Mouse (Mus musculus) neural tube, embryonic 14.5 days (tissue): Measurements from ENCODE around the gene Col25a1. TPM values are rescaled to one million over a fixed set of nuclear protein-coding genes. Genes with fewer than 3 reads are reported as not detected.

Experiments
- ATAC-seq: fragments of 200-750 bp; cut with Nextera tagmentation; 2 replicates; pipeline ENCODE4 v1.8.0; 2017; ENCODE audit warnings: low read depth, mild to moderate bottlenecking, moderate TSS enrichment, moderate library complexity
- H3K27ac ChIP-seq: fragments of 300-500 bp; sonication (generic); 2 replicates; pipeline ENCODE4 v1.5.1; 2014; ENCODE audit warnings: low read depth, mild to moderate bottlenecking, control low read depth, low read length, moderate library complexity, mixed read lengths
- H3K27me3 ChIP-seq: fragments of 300-500 bp; sonication (generic); 2 replicates; pipeline ENCODE4 v1.6.1; 2014; ENCODE audit warnings: low read length; ENCODE audit not compliant: control insufficient read depth, insufficient read depth
- H3K36me3 ChIP-seq: fragments of 300-500 bp; sonication (generic); 2 replicates; pipeline ENCODE4 v1.6.1; 2014; ENCODE audit warnings: low read length, mixed read lengths; ENCODE audit not compliant: control insufficient read depth, insufficient read depth
- H3K4me1 ChIP-seq: fragments of 300-500 bp; sonication (generic); 2 replicates; pipeline ENCODE4 v1.6.1; 2014; ENCODE audit warnings: low read length; ENCODE audit not compliant: control insufficient read depth, insufficient read depth
- H3K4me2 ChIP-seq: fragments of 300-500 bp; sonication (generic); 2 replicates; pipeline ENCODE4 v1.6.1; 2014; ENCODE audit warnings: mild to moderate bottlenecking, low read depth, low read length, control low read depth
- H3K4me3 ChIP-seq: fragments of 300-500 bp; sonication (generic); 2 replicates; pipeline ENCODE4 v1.5.1; 2014; ENCODE audit warnings: low read depth, low read length, control low read depth, mixed read lengths
- H3K9ac ChIP-seq: fragments of 300-500 bp; sonication (generic); replicated peaks from 2 replicates; pipeline ENCODE4 v1.6.1; 2014; ENCODE audit warnings: low read depth, mild to moderate bottlenecking, control low read depth, low read length, mixed read lengths
- H3K9me3 ChIP-seq: fragments of 300-500 bp; sonication (generic); 2 replicates; pipeline ENCODE4 v1.6.1; 2016; ENCODE audit warnings: low read length; ENCODE audit not compliant: control insufficient read depth
- WGBS: fragments of 180-500 bp; shearing (Covaris S2); extraction: QIAGEN DNeasy Blood & Tissue Kit; methylation state at CpG from one replicate; pipeline ENCODE4 v1.1.7; 2014; 5-methylcytosine and 5-hydroxymethylcytosine counted together
- polyA plus RNA-seq: library from polyadenylated mRNA; unstranded; fragments of >200 nt; fragmentation: Nextera tagmentation; extraction: Ambion mirVana; gene quantifications from 2 replicates; pipeline ENCODE4 v1.2.1, GENCODE M21; 2014

The Col25a1 gene
- polyA plus RNA-seq, 1 experiment from 2014 or later, result 10.5 TPM

- Histone ChIP-seq H3K4me1 (no peaks in the 10 kb centered on the region), H3K4me3 (peak overlapping the region; percentile 54), H3K9me3 (no peaks in the 10 kb centered on the region), H3K9ac (peak overlapping the region; percentile 8; the same call in 1 of the 2 replicates), H3K27ac (no peak overlapping the region), H3K36me3 (no peaks in the 10 kb centered on the region), H3K27me3 (0 out of 2 replicates have a peak, but pooled peaks cover 5% of the 10 kb centered on the region), H3K4me2 (peak overlapping the region; percentile 100)
- ATAC-seq, result peak; percentile 52
- WGBS, result under 1% methylated on average over 40 of the region's 40 CpGs
Observed at GRCm38 (mm10) chr3:130180964-130181590, 49.8 kb downstream of the Col25a1 start.

GRCm38 (mm10) chr3:130181591-130181980 lies 50.3 kb downstream of the Col25a1 start:
- no peak for ATAC-seq
- H3K36me3 ChIP-seq, result no peaks in the 10 kb centered on the region
- peak overlapping the region; percentile 54 for H3K4me3 ChIP-seq
- H3K9ac ChIP-seq, result no peak overlapping the region
- H3K4me1 ChIP-seq, result no peaks in the 10 kb centered on the region
- H3K27ac ChIP-seq, result no peak overlapping the region
- WGBS, result 24% methylated on average over 8 of the region's 8 CpGs
- H3K9me3 ChIP-seq, result no peaks in the 10 kb centered on the region
- 0 out of 2 replicates have a peak, but pooled peaks cover 5% of the 10 kb centered on the region for H3K27me3 ChIP-seq
- peak overlapping the region; percentile 100 for H3K4me2 ChIP-seq

GRCm38 (mm10) chr3:130182450-130182849 lies 51.1 kb downstream of the Col25a1 start:
- H3K4me3 ChIP-seq, result no peak overlapping the region; the same call in 1 of the 2 replicates
- no peak overlapping the region for H3K9ac ChIP-seq
- 0 out of 2 replicates have a peak, but pooled peaks cover 5% of the 10 kb centered on the region for H3K27me3 ChIP-seq
- no peak for ATAC-seq
- no peaks in the 10 kb centered on the region for H3K36me3 ChIP-seq
- whole genome bisulfite sequencing, result 78% methylated on average over 4 of the region's 4 CpGs
- H3K27ac ChIP-seq, result no peak overlapping the region
- no peak overlapping the region for H3K4me2 ChIP-seq
- H3K4me1 ChIP-seq, result no peaks in the 10 kb centered on the region
- no peaks in the 10 kb centered on the region for H3K9me3 ChIP-seq

GRCm38 (mm10) chr3:130185111-130185510 lies 53.8 kb downstream of the Col25a1 start:
- no peaks in the 10 kb centered on the region for H3K36me3 ChIP-seq
- no peak overlapping the region for H3K9ac ChIP-seq
- H3K9me3 ChIP-seq, result no peaks in the 10 kb centered on the region
- H3K4me2 ChIP-seq, result no peak overlapping the region
- H3K4me3 ChIP-seq, result no peak overlapping the region
- no peak for ATAC-seq
- no peaks in the 10 kb centered on the region for H3K4me1 ChIP-seq
- 0 out of 2 replicates have a peak, but pooled peaks cover 5% of the 10 kb centered on the region for H3K27me3 ChIP-seq
- H3K27ac ChIP-seq, result no peak overlapping the region
- 61% methylated on average over 3 of the region's 3 CpGs for WGBS

- no peak overlapping the region for H3K4me3 ChIP-seq
- no peaks in the 10 kb centered on the region for H3K4me1 ChIP-seq
- no peak overlapping the region for H3K27ac ChIP-seq
- 78% methylated on average over 5 of the region's 5 CpGs for WGBS
- no peak overlapping the region for H3K9ac ChIP-seq
- no peaks in the 10 kb centered on the region for H3K9me3 ChIP-seq
- H3K4me2 ChIP-seq, result no peak overlapping the region
- no peak for ATAC-seq
- no peaks in the 10 kb centered on the region for H3K36me3 ChIP-seq
- H3K27me3 ChIP-seq, result no peaks in the 10 kb centered on the region
Observed at GRCm38 (mm10) chr3:130187588-130187987, 56.3 kb downstream of the Col25a1 start.

- 86% methylated on average over 8 of the region's 8 CpGs for WGBS
Observed at GRCm38 (mm10) chr3:130193450-130193849, 62.1 kb downstream of the Col25a1 start.

GRCm38 (mm10) chr3:130214631-130215030 lies 83.3 kb downstream of the Col25a1 start:
- Histone ChIP-seq H3K27me3 (no peaks in the 10 kb centered on the region), H3K9ac (no peak overlapping the region), H3K4me2 (no peak overlapping the region), H3K27ac (no peak overlapping the region), H3K4me3 (no peak overlapping the region), H3K36me3 (no peaks in the 10 kb centered on the region), H3K4me1 (no peaks in the 10 kb centered on the region), H3K9me3 (no peaks in the 10 kb centered on the region)
- WGBS, result 75% methylated on average over 11 of the region's 11 CpGs
- ATAC-seq, result no peak

More at GRCm38 (mm10) chr3:130193450-130193849, 62.1 kb downstream of the Col25a1 start:
- H3K4me3 ChIP-seq, result no peak overlapping the region
- H3K4me1 ChIP-seq, result no peaks in the 10 kb centered on the region
- no peaks in the 10 kb centered on the region for H3K36me3 ChIP-seq
- no peak overlapping the region for H3K27ac ChIP-seq
- no peak overlapping the region for H3K9ac ChIP-seq
- no peaks in the 10 kb centered on the region for H3K9me3 ChIP-seq
- ATAC-seq, result no peak
- H3K27me3 ChIP-seq, result no peaks in the 10 kb centered on the region
- no peak overlapping the region for H3K4me2 ChIP-seq

- Histone ChIP-seq H3K9ac (no peak overlapping the region), H3K27ac (no peak overlapping the region), H3K9me3 (no peaks in the 10 kb centered on the region), H3K27me3 (no peaks in the 10 kb centered on the region), H3K4me3 (no peak overlapping the region), H3K36me3 (no peaks in the 10 kb centered on the region), H3K4me1 (no peaks in the 10 kb centered on the region), H3K4me2 (no peak overlapping the region)
- ATAC-seq, result no peak
Observed at GRCm38 (mm10) chr3:130216141-130216540, 84.8 kb downstream of the Col25a1 start.

GRCm38 (mm10) chr3:130216646-130217045 lies 85.3 kb downstream of the Col25a1 start:
- H3K9ac ChIP-seq, result no peak overlapping the region
- H3K27me3 ChIP-seq, result no peaks in the 10 kb centered on the region
- H3K4me3 ChIP-seq, result no peak overlapping the region
- no peaks in the 10 kb centered on the region for H3K9me3 ChIP-seq
- no peaks in the 10 kb centered on the region for H3K4me1 ChIP-seq
- ATAC-seq, result no peak
- WGBS, result 78% methylated on average over 3 of the region's 3 CpGs
- no peak overlapping the region for H3K27ac ChIP-seq
- no peak overlapping the region for H3K4me2 ChIP-seq
- H3K36me3 ChIP-seq, result no peaks in the 10 kb centered on the region
